Mouse (Mus musculus): Measurements from ENCODE around the gene Prkce.
"Not testable (repeated sequence)": the region's sequence is repeated elsewhere in the genome, so short reads cannot be mapped to it uniquely, and the experiment has no call there.

Gene Prkce

DNA sequence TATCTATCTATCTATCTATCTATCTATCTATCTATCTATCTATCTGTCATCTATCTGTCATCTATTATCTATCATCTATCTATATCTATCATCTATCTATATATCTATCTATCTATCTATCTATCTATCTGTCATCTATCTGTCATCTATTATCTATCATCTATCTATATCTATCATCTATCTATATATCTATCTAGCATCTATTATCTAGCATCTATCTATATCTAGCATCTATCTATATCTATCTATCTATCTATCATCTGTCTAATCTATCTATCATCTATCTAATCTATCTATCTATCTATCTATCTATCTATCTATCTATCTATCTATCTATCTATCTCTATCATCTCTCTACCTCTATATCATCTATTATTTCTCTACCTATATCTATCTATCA, 309.8 kb downstream of the Prkce start:
- DNase-seq (ENCODE audit: low read depth, low spot score) = not testable (repeated sequence)

DNA sequence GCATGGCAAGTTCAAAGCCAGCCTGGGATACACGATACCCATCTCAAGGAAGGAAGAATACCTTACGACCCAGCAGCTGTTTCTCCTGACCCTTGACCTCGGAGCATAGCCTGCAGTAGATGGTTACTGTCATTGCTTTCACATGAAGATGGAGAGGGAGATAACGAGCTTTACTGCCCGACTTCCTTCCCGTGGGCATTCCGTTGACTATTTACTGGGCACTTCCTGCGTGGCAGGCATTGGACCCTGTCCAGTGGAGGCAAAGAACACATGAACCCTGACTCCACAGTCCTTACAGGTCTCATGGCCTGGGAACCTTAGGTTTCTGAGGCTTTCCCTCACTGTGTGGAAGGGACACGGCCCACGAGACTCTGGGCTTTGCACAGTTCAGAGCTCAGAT, 311.8 kb downstream of the Prkce start:
- DNase-seq (ENCODE audit: low read depth, low spot score) = no peak

DNA sequence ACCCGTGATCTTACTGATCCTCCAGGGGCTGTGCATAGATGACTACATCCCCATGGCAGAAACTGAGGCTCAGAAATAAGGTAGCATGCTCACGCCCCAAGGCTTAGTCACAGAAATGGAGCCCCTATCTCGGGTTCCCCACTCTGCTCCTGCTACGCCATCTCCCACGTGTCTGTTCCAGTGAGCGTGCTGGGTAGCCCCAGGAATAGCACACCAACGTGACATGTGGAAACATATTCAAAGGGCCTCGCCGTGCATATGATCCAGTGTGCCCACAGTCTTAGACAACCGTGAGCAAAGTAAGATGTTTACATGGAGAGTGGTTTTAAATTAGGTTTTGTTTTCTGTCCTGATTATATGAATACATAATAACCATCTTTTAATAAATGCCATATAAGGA, 315.1 kb downstream of the Prkce start:
- no peak for DNase-seq (ENCODE audit: low read depth, low spot score)

DNA sequence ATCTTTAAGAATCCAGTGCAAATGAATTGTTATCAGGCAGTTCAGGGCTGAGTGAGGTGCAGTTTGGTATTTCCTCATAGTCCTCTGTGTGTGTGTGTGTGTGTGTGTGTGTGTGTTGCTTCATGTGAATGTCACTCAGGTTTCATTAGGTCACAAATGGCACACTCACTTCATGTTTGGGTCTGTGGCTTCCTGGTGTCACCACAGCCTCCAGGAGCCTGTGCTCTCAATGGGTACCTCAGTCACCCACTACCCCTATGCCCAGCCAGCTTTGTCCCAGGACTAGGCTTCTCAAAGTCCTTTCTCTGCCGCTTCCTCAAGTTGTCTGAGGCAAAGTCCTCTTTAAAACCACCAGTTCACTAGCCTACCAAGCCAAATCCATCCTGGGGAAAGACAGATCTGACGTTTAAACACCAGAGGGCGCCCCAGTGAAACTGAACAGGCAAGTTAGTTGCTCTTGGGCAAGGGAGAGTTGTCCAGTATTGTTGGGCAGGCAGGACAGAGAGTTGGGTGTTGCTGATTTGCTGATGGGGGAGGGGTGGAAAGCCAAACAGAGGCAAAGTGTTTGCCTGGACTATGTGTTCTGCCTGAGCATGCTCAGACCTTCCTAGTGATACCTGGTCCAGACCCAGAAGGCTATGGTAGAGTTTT, 316.6 kb downstream of the Prkce start:
- peak; percentile 79 for DNase-seq (ENCODE audit: low read depth, low spot score)

DNA sequence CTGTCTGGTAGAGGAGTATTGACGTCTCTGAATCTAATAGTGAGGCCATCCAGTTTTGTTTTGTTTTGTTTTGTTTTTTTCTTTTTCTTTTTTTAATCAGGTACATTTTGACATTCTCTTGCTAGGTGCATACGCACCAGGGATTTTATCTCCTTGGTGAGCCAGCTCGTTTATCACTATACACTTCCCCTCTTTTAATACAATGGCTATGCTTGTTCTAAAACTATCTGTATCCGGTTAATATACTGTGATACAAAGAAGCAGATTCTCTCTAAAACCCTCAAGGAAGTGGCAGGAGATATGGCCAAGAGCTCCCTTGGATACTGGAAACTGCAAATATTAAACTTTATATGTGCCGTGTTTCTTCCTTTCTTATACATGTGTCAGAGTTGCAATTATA, 319.1 kb downstream of the Prkce start:
- no peak for DNase-seq (ENCODE audit: low read depth, low spot score)

DNA sequence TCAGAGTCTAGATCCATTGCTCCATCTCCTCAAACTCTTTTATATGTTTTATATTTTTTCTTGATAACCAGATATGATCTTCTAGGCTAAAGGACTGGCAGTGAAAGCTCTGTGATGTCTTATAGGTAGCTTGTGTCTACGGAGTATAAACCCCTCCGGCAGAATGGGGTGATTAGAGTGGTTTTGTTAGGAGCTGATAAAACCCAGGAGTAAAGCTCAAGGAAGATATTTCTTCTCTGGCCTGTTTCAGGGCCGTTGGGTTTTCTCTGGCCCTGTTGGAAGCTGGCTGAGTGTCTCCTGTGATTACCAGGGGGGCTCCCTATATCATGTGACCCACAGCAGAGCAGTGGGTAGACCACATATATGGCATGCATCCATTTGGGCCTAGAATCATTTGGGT, 319.9 kb downstream of the Prkce start:
- no peak for DNase-seq (ENCODE audit: low read depth, low spot score)

DNA sequence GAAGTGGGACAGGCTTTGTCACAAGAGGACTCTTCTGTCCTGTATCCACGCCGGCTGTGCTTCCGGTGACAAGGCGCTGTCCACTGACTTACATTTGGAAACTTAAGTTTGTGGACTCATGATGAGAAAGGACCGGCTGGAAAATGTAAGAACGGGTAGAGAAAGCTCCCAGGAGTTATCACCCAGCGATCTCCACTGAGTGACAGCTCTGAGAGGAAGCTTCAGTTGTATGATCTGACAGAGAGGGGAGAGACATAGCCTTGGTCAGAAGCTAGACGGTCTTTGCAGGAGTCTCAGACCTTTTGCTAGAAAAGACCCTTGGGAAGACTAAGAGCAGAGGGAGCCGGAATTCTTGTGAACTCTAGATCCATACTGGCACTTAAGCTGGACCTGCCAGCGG, 322.2 kb downstream of the Prkce start:
- DNase-seq (ENCODE audit: low read depth, low spot score) = no peak

DNA sequence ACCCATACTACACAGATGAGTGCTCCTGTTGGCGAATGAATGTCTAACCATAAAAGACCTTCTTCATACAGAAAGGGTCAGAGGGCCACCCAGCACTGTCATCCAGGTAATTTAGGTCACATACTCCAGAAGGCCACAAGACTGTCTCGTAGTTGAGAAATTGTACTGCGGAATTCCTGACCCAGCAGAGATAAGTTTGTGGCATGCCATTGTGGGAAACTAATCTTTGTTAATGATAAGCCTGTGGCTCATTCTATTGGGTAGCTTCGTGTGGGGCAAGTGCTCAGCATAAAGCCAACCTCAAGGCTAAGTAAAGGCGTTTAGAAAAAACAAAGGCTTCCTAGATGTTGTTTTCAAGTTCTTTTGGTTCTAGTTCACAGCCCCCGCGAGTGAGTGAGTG, 324.8 kb downstream of the Prkce start:
- DNase-seq (ENCODE audit: low read depth, low spot score) = no peak

DNA sequence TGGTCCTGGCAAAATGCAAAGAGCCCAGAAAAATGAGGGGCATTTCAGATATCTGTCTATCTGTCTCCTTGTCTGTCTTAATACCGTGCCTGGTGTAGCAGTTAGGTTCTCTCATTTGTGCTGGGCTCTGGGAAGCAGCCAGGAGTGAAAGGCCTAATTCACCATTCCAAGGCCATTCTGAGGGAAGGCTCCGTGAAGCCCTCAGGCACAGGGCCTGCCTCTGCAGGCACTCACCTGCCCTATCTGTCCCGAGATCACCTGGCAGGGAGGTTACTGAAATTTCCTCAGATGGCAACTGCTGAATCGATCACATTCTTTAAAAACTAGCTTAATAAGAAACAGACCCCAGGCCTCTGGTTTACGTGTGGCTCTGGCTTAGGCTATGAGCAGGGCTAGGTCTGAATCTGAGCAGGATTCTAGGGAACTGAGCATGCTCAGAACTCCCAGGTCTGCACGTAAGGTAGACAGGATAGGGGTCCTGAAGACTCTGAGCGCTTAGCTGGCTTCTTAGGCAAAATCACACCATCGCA, 326.4 kb downstream of the Prkce start:
- DNase-seq (ENCODE audit: low read depth, low spot score) = no peak

DNA sequence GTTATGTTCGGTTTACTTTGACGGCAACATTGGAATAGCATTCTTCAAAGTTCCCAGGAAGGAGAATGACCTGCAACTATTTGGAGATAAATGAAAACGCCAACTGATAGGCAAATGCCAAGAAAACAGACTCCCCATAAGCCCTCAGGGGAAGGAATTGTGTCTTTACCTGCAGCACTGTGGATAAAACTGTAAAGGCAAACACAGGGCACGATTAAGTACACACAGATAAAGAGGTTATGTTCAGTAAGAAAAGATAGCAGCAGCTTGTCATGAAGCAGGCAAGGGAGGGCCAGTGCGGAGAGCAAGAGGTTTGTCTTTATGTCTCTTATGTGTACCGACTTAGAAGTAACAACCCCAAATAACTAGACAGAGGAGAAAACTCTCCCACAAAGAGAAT, 326.9 kb downstream of the Prkce start:
- DNase-seq (ENCODE audit: low read depth, low spot score) = no peak

DNA sequence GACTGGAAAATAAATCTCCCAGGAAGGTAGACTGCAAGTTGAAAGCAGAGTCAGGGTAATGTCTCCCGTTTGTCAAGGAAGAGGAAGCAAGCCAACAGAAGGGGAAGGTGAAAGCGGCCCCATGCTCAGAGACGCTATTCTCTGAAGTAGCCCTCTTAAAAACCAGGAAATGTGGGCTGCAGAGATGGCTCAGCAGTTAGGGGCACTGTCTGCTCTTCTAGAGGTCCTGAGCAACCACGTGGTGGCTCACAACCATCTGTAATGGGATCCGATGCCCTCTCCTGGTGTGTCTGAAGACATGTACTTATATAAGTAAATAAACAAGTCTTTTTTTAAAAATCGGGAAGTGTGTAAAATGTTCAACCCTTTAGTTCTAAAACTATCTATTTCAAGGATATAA, 327.3 kb downstream of the Prkce start:
- DNase-seq (ENCODE audit: low read depth, low spot score) = no peak

DNA sequence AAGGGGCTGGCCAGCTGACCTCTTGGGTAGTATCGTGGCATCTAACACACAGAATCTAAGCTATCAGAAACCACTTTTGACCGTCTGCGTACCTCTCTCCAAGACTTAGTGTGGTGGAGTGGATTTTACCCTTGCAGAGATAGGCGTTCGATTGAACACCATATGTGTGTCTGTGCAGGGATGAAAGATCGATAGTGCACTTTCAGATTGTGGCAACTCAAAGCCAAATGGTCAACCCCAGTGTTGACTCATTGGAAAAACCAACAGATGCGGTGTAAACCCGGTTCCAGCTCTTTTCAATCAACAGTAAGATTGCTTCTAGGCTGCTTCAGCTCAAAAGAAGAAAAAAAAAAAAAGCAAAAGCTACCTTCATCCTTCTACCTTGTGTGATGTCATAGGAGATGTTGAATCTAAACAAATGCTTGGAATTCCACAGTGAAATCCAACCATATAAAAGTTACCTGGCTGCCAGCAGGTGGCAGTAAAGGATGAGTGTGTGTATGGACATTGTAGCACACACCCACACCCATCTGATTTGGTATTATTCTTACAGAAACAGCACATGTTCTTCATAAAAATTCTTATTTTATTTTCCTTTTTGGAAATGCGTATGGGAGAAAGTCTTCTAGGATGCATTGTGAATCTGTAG, 328.7 kb downstream of the Prkce start:
- peak; percentile 72 for DNase-seq (ENCODE audit: low read depth, low spot score)

DNA sequence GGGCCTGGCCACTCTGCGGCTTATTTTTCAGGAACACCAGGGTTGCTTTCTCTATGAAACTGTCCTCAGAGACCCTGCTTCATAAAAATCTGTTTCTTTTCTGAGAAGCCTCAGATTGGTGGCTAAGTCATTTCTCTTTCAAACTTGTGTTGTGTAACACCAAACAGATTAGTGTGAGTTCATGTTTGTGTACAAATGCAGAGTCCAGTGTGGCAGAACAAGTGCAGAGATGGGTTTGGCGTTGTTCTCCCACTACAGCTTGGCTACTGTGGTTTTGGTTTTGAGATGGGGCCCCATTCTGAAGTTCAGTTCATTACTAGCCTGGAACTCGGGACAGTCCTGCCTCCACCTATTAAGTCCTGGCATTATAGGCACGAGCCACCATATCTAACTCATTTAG, 329.7 kb downstream of the Prkce start:
- DNase-seq (ENCODE audit: low read depth, low spot score) = no peak

DNA sequence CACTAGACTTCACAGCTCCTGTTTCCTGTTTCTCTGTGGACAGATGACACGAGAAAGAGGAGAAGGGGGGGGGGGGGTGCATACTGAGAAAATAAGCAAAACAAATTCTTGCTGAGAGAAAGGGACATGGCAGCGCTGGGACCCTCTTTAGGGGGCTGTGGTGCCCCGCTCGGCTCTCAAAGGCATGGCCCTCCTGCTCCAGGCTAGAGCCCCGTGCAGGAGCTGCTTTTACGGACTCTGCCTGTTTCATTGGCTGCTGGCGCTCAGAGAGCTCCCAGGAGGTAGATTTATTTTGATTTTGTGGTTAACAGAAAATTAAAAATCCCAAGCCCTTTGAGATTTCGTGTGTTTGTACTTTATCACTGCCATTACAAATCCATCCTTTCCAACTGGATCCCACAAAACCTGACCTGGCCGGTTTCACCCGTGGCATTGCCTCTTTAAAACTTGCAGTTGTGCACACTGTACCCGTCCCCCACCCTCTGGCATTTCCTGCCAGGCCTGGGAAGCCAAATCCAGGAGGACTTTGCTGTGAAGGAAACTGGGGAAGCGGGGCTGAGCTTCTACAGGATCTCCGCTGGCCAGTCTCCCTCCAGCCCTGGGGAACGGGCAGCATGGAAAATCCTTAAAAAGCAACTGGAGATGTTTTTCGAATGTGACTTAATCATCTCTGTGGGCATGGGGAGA, 331.9 kb downstream of the Prkce start:
- no peak for DNase-seq (ENCODE audit: low read depth, low spot score)

DNA sequence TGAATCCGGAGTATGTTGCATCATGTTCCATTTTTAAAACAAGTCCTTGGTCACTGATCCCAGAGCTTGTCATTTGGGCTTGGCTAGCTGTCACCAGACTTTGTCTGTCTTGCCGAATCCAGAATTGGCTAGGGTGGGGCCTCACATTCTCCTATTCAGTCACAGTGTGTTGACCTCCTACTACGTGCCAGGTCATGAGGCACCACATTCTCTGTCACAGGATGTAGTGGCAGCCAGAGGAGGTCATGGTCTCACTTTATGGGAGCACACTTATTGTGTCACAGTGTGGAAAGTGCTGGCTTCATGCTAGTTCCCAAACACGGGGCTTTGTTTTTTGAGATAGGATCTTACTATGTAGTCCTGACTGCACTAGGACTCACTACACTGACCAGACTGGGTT, 333.8 kb downstream of the Prkce start:
- DNase-seq (ENCODE audit: low read depth, low spot score) = no peak

DNA sequence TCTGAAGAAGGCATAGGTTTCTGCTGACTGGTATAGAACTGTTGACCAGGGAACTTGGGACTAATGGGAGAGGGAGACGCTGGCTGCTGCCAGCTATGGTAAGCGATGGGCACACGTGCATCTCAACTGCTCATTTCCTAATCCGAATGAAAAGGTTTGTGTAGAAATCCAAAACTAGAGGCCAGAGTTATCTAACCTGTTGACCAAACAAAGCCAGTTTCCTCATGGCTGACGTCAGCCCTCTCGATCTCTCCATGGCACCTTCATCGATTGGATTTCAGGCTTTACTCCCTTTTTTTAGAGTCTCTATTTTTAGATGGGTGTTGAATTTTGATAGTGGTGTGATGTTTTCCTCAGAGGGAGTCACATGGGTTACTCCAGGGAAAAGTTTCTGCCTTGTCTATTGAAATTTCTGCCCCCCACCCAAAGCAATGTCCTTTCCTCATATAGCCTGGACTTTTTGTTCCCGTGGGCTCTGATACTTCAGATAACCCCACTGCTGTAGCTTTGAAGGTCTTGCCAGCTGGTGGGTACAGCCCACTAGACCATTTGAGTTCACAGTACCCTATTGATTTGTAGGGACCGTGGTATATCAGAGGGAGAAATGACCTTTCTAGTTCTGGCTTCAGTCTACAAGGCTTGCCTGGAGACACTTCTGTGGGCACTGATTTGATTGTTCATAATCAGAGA, 335.8 kb downstream of the Prkce start:
- no peak for DNase-seq (ENCODE audit: low read depth, low spot score)

DNA sequence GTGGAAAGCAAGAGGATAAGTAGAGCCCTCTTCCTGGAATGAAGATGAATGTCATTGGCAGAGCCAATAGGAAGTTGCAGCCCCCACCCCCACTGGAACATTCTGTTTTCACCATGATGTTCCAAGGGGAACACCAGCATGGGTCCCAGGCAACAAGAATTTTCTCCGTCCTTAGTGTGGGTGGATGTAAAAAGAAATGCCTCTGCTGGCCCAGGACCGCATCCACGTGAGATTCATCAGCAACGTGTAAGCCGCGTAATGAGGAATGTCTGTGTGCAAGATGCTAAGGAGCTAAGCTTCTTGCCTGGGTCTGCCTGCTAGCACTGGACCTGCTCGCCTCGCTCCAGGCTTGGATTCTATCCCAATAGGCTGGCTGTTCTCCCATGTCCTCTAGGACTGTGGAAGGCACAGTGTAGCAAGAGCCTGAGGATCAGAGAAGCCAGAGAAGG, 337.6 kb downstream of the Prkce start, which contains the start of gene Gm10309:
Gm10309 (minus strand) TSS at position 50 of the 449 bp plus-strand sequence.
- no peak for DNase-seq (ENCODE audit: low read depth, low spot score)

DNA sequence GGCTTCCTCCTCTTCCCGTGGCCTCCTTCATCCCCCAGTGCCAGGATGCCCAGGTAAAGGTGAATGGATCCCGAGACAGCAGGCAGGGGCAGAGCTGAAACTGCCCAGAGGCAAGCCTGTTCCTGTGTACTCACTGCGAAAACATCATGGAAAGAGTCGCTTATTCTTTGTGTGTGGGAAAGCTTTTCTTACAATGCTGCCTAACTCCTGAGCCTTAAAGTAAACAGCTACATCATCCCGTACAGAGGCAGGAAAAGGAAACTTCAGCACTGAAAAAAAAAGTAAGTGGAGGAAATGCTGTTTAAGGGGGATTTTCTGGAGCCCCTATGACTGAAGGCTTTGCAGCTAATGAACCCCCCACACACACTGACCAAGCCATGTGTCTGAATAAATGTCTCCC, 339.3 kb downstream of the Prkce start:
- DNase-seq (ENCODE audit: low read depth, low spot score) = no peak

DNA sequence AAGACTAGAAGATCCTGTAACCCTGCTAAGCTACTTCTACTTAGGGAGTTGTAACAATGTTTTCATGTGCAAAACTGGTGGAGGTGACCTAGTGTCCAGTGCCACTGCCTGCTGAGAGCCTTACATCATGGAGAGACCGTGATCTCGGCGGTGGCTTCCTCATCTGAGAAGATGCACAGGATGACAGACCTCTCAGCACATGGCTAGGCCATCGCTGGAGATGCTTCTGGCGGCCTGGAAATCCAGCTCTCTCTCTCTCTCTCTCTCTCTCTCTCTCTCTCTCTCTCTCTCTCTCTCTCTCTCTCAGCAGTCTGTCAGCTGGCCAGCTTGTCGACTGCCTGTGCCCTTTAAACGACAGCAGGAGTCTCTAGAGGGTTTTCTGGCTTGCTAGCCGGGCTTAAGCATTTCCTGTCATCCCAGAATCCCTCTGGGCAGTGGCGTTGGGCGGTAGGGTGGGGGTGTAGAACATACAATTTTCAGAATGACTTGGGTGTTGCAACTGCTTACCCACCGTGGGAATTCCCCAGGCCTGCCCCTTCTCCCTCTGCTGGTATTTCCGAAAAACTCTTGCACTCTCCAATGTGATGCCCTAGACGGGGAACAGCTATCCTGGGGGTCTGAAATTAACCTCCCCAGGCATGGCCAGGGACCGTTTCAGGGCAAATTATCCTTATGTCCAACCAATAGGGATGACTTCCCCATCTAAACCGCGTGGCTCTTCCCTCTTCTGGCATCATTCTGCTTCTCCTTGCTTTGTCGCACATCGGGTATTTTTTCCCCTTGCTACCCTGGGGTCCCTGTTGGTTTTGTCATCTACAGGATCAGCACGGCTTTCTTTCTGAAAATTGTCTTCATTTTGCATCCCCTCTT, 340.0 kb downstream of the Prkce start:
- no peak for DNase-seq (ENCODE audit: low read depth, low spot score)

DNA sequence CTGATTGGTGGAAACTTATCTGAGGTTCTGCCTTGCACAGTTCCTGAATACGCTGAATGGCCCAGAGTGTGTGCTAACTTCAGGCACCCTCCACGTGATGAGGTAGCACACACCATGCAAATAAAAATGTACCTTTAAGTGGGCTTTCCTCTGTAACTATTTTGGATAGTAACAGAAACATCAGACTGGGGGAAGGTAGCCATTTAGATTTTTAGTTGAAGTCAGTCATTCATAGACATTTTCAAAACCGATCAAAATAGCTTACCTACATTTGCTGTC, 340.6 kb downstream of the Prkce start:
- DNase-seq (ENCODE audit: low read depth, low spot score) = no peak

DNA sequence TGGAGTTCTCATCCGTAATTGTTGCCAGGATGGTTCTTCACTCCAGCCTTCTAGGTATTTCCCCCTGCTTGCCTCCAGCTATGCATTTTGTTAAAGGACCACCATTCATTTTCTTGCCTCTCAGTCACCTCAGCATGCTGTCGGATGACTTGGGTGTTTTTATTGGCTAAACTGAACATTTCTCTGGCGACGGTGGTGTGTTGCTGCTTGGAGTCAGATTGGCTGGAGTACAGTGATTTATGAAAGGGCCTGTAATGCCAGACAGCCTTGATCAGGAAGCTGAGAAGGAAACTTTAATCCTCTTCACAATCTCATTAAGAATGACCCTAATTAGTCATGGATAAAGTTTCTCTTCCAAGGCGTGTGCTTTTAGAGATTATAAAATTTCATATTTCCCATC, 342.3 kb downstream of the Prkce start:
- no peak for DNase-seq (ENCODE audit: low read depth, low spot score)

All from mesoderm, embryonic 11.5 days (tissue).